Mouse (Mus musculus) liver, adult 2 months (tissue): ENCODE results near the gene Slc6a20a.

Experiments used
- CTCF ChIP-seq: fragments of 200-500 bp; IDR thresholded peaks from 2 replicates; pipeline ENCODE4 v1.5.1; 2011; ENCODE audit warnings: low read depth, low read length, control low read depth
- POLR2A ChIP-seq: fragments of 200-500 bp; IDR thresholded peaks from 2 replicates; pipeline ENCODE4 v1.6.1; 2011; ENCODE audit warnings: low read length, control low read depth; ENCODE audit not compliant: insufficient read depth; ENCODE audit errors: extremely low read depth

- no peak for TF ChIP-seq CTCF
- no peak for TF ChIP-seq POLR2A
Observed at GRCm38 (mm10) chr9:123620311-123621098, 58.2 kb downstream of the Slc6a20a start.
